Mouse (Mus musculus) layer of hippocampus, adult 11-12 months (tissue): ENCODE results near the gene 2310039H08Rik.

Experiments
- DNase-seq: peaks from one replicate; pipeline ENCODE4 v3.0.0; 2022; ENCODE audit warnings: low spot score

2310039H08Rik gene

GRCm38 (mm10) chr17:46809131-46809830 is 36.8 kb downstream of the 2310039H08Rik start:
- DNase-seq: no peak

GRCm38 (mm10) chr17:46810672-46811071 is 38.2 kb downstream of the 2310039H08Rik start:
- DNase-seq: no peak

- DNase-seq: no peak
Measured at GRCm38 (mm10) chr17:46812442-46812841, 40.0 kb downstream of the 2310039H08Rik start.

GRCm38 (mm10) chr17:46813637-46814036 is 41.2 kb downstream of the 2310039H08Rik start:
- DNase-seq: no peak

GRCm38 (mm10) chr17:46814497-46814896 is 42.1 kb downstream of the 2310039H08Rik start:
- DNase-seq: no peak

GRCm38 (mm10) chr17:46816306-46816705 is 43.9 kb downstream of the 2310039H08Rik start:
- no peak for DNase-seq

GRCm38 (mm10) chr17:46817734-46818158 is 45.3 kb downstream of the 2310039H08Rik start:
- no peak for DNase-seq

GRCm38 (mm10) chr17:46820628-46821027 is 48.2 kb downstream of the 2310039H08Rik start:
- DNase-seq: no peak
